Mouse (Mus musculus) small intestine, adult 2 months (tissue): Measurements from ENCODE around the gene Slc29a1.

Experiments
- CTCF ChIP-seq: fragments of 200-500 bp; IDR thresholded peaks from 2 replicates; pipeline ENCODE4 v1.5.1; 2012; ENCODE audit warnings: low read depth, mild to moderate bottlenecking, control low read depth, inconsistent platforms, low read length, moderate library complexity, mixed read lengths; ENCODE audit not compliant: insufficient replicate concordance, insufficient read length; ENCODE audit errors: extremely low read depth
- POLR2A ChIP-seq: fragments of 200-500 bp; IDR thresholded peaks from 2 replicates; pipeline ENCODE4 v1.6.1; 2012; ENCODE audit warnings: low read depth, mild to moderate bottlenecking, control low read depth, inconsistent platforms, low read length, moderate library complexity

GRCm38 (mm10) chr17:45606992-45607879 is 7.8 kb upstream of the Slc29a1 start:
- TF ChIP-seq POLR2A (no peak), CTCF (no peak)
